Mouse (Mus musculus) embryonic facial prominence, embryonic 12.5 days (tissue): ENCODE data around the gene Hspa5. TPM values are rescaled to one million over a fixed set of nuclear protein-coding genes. Genes with fewer than 3 reads are reported as not detected.
"Not testable (repeated sequence)": the region's sequence is repeated elsewhere in the genome, so short reads cannot be mapped to it uniquely, and the experiment has no call there.

Experiments used
- ATAC-seq: fragments of 200-750 bp; cut with Nextera tagmentation; 2 replicates; pipeline ENCODE4 v1.8.0; 2017; ENCODE audit not compliant: insufficient number of reproducible peaks, insufficient read depth, low FRiP score, low TSS enrichment
- H3K27ac ChIP-seq: fragments of 300-500 bp; sonication (generic); 2 replicates; pipeline ENCODE4 v1.5.1; 2016; ENCODE audit warnings: mild to moderate bottlenecking
- H3K27me3 ChIP-seq: fragments of 300-500 bp; sonication (generic); 2 replicates; pipeline ENCODE4 v1.6.1; 2016; ENCODE audit warnings: mild to moderate bottlenecking, moderate library complexity
- H3K36me3 ChIP-seq: fragments of 300-500 bp; sonication (generic); 2 replicates; pipeline ENCODE4 v1.6.1; 2016; ENCODE audit warnings: mild to moderate bottlenecking
- H3K4me1 ChIP-seq: fragments of 300-500 bp; sonication (generic); 2 replicates; pipeline ENCODE4 v1.6.1; 2016
- H3K4me2 ChIP-seq: fragments of 300-500 bp; sonication (generic); replicated peaks from 2 replicates; pipeline ENCODE4 v1.6.1; 2016; ENCODE audit warnings: mild to moderate bottlenecking, moderate library complexity
- H3K4me3 ChIP-seq: fragments of 300-500 bp; sonication (generic); 2 replicates; pipeline ENCODE4 v1.5.1; 2016; ENCODE audit warnings: mild to moderate bottlenecking
- H3K9ac ChIP-seq: fragments of 300-500 bp; sonication (generic); 2 replicates; pipeline ENCODE4 v1.6.1; 2016; ENCODE audit warnings: mild to moderate bottlenecking, moderate library complexity
- H3K9me3 ChIP-seq: fragments of 300-500 bp; sonication (generic); 2 replicates; pipeline ENCODE4 v1.6.1; 2016; ENCODE audit warnings: mild to moderate bottlenecking, moderate library complexity
- WGBS: fragments of 180-500 bp; shearing (Covaris S2); methylation state at CpG from one replicate; pipeline ENCODE4 v1.1.7; 2016; 5-methylcytosine and 5-hydroxymethylcytosine counted together
- polyA plus RNA-seq: library from polyadenylated mRNA; unstranded; fragments of >200 nt; fragmentation: Nextera tagmentation; extraction: Ambion mirVana; gene quantifications from 2 replicates; pipeline ENCODE4 v1.2.1, GENCODE M21; 2016

The Hspa5 gene
- polyA plus RNA-seq, 1 experiment from 2014 or later, result 888 TPM

DNA sequence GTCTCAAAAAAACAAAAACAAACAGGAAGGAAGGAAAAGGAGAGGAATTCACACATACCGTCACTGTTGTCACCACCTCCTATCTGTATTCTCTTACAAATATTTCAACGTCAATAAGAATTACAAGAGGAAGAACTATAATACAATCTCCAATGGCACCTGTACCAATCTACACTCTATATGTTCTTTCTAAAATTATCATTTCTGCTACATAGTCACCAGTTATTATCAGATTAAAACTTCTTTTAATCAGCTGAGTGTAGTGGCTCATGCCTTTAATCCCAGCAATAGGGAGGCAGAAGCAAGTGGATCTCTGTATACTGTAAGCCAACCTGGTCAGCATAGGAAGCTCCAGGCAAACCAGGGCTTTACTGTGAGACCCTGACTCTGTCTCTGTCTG lies 21.5 kb upstream of the Hspa5 start:
- 77% methylated on average over 2 of the region's 2 CpGs for WGBS
- Histone ChIP-seq H3K27ac (no peak overlapping the region), H3K4me2 (no peak overlapping the region), H3K9me3 (no peaks in the 10 kb centered on the region), H3K27me3 (no peaks in the 10 kb centered on the region), H3K4me3 (no peak overlapping the region), H3K4me1 (peaks cover 3% of the 10 kb centered on the region; the same call in 1 of the 2 replicates), H3K36me3 (0 out of 2 replicates have a peak, but pooled peaks cover 4% of the 10 kb centered on the region), H3K9ac (no peak overlapping the region)
- ATAC-seq, result no peak

DNA sequence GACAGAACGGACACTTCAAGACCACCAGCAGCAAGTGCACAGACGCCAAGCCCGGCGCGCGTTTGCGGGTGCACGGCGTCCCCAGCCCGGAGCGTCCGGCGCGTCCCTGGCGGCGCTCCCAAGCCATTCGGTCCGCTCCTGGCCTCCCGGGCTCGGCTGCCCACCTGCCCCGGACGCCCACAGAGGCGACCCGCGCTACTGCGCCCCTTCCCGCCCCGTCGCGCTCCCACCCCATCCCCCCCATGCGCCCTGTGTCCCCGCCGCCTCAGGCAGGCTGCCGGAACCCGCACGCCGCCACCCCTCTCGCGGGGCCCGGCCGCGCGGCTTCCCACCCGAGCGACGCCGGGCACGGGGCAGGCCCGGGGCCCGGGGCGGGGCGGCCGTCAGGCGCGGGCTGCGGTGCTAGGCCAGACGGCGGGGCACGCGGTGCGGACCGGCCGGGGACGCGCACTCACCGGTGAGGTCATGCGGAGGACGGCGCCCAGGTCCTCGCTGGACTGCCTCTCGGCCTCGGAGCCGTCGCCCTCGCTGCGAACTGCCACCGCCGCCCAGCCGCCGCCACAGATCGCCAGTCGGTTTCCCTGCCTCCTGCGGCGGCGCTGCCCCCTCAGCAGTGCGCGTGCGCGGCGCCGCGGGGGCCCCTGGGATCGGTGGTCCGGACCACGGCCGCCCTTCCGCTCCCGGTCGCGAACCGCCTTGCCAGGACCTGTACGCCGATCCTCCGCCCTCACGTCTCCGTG lies 17.8 kb upstream of the Hspa5 start:
- peak overlapping the region; percentile 96 for H3K9ac ChIP-seq
- H3K4me3 ChIP-seq, result peak overlapping the region; percentile 95
- peaks cover 3% of the 10 kb centered on the region; the same call in 1 of the 2 replicates for H3K4me1 ChIP-seq
- WGBS, result 1% methylated on average over 89 of the region's 106 CpGs
- no peaks in the 10 kb centered on the region for H3K9me3 ChIP-seq
- H3K4me2 ChIP-seq, result peak overlapping the region; percentile 63
- ATAC-seq, result peak; percentile 93
- H3K36me3 ChIP-seq, result no peaks in the 10 kb centered on the region
- H3K27me3 ChIP-seq, result no peaks in the 10 kb centered on the region
- peak overlapping the region; percentile 94 for H3K27ac ChIP-seq

DNA sequence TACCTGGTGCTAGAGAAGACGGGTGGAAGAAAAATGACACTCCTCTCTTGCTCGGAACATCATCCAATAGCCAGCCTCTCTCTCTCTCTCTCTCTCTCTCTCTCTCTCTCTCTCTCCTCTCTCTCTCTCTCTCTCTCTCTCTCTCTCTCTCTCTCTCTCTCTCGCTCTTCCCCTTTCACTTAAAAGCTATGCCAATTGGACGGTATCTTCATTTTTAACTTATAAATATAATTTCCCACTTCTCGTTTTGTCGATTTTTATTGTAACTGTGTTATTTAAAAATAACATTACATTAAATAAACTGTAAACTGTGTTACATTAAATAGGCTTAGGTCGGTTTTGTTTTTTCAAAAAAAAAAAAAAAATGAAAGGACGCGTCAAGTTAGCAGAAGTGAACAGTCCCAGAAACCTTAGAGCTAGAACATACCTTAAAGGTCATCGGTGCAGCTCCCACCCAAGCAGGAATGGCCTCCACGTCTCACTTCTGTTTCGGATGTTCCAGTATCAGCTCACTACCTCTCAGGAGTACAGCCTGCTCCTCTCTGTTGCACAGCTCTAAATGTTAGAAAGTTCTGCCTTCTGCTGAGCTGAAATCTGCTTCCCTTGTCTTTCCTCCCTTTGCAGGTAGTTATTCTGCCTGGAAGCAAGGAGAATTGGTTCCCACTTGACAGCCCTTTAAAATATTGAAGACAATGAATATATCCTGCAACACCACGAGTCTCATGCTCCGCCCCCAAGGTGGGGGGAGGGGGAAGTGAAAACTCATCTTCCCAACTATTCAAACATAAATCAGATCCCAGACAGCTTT lies 17.0 kb upstream of the Hspa5 start, which contains the start of gene Gapvd1:
TSS of gene Gapvd1 (minus strand) at position 682 of the 808 bp plus-strand sequence.
- Histone ChIP-seq H3K27ac (peak within 1 kb of the TSS; percentile 94), H3K36me3 (no peaks in the 10 kb centered on the region), H3K9ac (peak within 1 kb of the TSS; percentile 96), H3K9me3 (no peaks in the 10 kb centered on the region), H3K4me2 (peak within 1 kb of the TSS; percentile 63), H3K4me1 (peaks cover 3% of the 10 kb centered on the region; the same call in 1 of the 2 replicates), H3K27me3 (no peaks in the 10 kb centered on the region), H3K4me3 (peak within 1 kb of the TSS; percentile 95)
- WGBS, result 2% methylated on average over 13 of the region's 14 CpGs
- ATAC-seq, result peak; percentile 53; the same call in 1 of the 2 replicates

DNA sequence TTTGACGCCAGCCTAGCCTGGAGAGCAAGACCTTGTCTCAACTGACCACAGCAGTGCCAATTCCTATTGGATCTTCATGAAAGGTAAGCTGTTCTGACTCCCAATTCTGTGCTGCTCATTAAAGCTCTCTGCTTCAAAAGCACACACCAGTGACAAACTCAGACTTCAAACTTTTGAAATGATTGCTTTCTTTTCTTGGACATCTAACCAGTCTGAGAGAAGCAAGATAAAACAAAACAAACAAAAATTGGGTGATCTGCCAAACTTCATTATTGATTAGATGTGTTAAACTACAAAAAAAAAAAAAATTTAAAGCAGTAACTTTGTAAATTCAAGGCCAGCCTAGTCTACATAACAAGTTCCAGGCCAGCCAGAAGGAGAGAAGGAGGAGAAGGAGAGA lies 14.4 kb upstream of the Hspa5 start:
- Histone ChIP-seq H3K36me3 (no peaks in the 10 kb centered on the region), H3K9ac (no peak overlapping the region), H3K4me1 (peaks cover 2% of the 10 kb centered on the region; the same call in 1 of the 2 replicates), H3K4me2 (no peak overlapping the region), H3K27me3 (no peaks in the 10 kb centered on the region), H3K4me3 (no peak overlapping the region), H3K27ac (no peak overlapping the region), H3K9me3 (no peaks in the 10 kb centered on the region)
- WGBS, result 71% methylated on average over 1 of the region's 1 CpGs
- ATAC-seq, result no peak

DNA sequence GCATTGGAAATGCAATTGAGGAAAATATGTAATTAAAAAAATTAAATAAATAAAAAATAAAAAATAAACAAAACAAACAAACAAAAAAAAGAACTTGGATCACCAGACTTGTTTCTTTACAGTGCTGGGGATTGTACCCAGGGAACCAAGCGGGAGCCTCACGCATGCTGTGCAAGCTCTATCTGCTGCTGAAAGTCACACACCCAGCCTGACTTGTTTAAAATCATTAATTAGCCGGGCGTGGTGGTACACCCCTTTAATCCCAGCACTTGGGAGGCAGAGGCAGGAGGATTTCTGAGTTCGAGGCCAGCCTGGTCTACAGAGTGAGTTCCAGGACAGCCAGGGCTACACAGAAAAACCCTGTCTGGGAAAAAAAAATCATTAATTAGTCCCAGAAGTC lies 10.5 kb upstream of the Hspa5 start:
- H3K36me3 ChIP-seq, H3K27ac ChIP-seq, H3K9me3 ChIP-seq, H3K4me1 ChIP-seq, H3K9ac ChIP-seq, H3K4me3 ChIP-seq, H3K27me3 ChIP-seq, H3K4me2 ChIP-seq, ATAC-seq: not testable (repeated sequence)
- 91% methylated on average over 5 of the region's 5 CpGs for WGBS

DNA sequence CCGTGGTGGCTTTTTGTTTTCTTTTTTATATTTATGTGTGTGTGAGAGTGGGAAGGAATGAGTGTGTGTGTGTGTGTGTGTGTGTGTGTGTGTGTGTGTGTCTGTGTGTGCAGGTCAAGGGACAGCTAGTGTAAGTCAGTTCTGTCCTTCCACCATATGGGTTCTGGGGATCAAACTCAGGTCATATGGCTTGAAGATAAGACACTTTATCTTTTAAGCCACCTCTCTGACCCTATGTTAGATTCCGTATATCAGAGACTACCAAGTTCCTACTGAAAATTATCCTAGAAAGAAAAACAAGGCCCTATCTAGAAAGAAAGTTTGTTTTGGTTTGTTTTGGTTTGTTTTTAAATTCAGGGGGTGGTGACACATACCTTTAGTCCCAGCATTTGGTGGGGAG lies 9.6 kb upstream of the Hspa5 start:
- Histone ChIP-seq H3K4me1 (no peaks in the 10 kb centered on the region), H3K9ac (no peak overlapping the region), H3K27me3 (no peaks in the 10 kb centered on the region), H3K4me2 (no peak overlapping the region), H3K9me3 (0 out of 2 replicates have a peak, but pooled peaks cover 2% of the 10 kb centered on the region), H3K4me3 (no peak overlapping the region), H3K27ac (no peak overlapping the region), H3K36me3 (no peaks in the 10 kb centered on the region)
- 80% methylated on average over 2 of the region's 2 CpGs for WGBS
- no peak for ATAC-seq

DNA sequence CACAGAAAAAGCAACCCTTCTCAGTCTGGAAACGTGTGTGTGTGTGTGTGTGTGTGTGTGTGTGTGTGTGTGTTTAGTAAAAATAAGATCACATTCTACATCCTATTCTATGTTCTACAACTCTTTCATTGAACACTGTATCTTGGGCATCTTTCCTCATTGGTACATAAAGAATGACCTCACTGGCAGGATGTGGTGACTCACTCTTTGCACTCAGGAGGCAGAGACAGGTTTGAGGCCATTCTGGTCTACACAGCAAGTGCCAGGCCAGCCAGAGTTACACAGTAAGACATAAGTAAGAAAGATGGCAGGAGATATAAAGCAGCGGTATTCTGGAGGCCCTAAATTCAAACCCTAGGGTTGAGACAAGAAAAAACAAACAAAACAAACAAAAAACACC lies 8.9 kb upstream of the Hspa5 start:
- no peak for ATAC-seq
- Histone ChIP-seq H3K9ac (no peak overlapping the region), H3K4me1 (no peaks in the 10 kb centered on the region), H3K4me3 (no peak overlapping the region), H3K27ac (no peak overlapping the region), H3K4me2 (no peak overlapping the region), H3K27me3 (no peaks in the 10 kb centered on the region), H3K36me3 (no peaks in the 10 kb centered on the region), H3K9me3 (0 out of 2 replicates have a peak, but pooled peaks cover 5% of the 10 kb centered on the region)
- WGBS, result 56% methylated on average over 2 of the region's 2 CpGs

DNA sequence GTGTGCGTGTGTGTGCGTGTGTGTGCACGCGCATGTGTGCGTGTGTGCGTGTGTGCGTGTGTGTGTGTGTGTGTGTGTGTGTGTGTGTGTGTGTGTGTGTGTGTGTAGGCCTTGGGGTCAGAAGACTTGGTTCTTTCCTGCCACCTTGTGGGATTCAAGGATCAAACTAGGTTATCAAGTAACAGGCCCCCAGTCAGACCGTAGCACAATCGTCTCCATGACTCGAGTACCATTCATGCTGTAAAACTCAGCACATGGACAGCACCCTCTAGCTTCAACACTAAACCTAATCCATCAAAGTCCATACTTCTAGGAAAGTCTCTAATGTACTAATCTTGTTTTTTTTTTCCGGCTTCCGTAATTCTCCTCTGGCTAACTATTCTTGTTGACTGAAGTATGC lies 7.0 kb upstream of the Hspa5 start:
- H3K4me1 ChIP-seq, result no peaks in the 10 kb centered on the region
- H3K9me3 ChIP-seq, result 0 out of 2 replicates have a peak, but pooled peaks cover 5% of the 10 kb centered on the region
- H3K4me3 ChIP-seq, result no peak overlapping the region
- no peak overlapping the region for H3K4me2 ChIP-seq
- H3K27me3 ChIP-seq, result no peaks in the 10 kb centered on the region
- 70% methylated on average over 11 of the region's 12 CpGs for WGBS
- no peak overlapping the region for H3K9ac ChIP-seq
- no peak overlapping the region for H3K27ac ChIP-seq
- H3K36me3 ChIP-seq, result no peaks in the 10 kb centered on the region
- no peak for ATAC-seq

DNA sequence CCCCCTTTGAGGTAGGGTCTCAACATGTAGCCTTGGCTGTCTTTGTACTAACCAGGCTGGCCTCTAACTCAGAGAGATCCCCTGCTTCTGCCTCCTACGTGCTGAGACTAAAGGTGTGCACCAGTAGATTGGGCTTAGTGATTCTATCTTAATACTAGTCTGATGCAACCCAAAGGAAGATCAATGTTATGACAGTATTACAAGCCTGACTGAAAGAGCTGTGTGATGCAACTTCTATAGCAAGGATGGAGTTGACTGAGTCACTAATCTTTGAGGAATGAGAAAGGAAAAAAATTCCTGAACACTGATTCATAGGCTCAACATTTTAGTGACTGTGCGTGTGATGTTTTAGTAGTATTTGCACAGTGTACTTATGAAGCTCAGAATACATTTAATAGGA lies 1.7 kb upstream of the Hspa5 start:
- H3K9me3 ChIP-seq, result 0 out of 2 replicates have a peak, but pooled peaks cover 5% of the 10 kb centered on the region
- H3K36me3 ChIP-seq, result peaks cover 17% of the 10 kb centered on the region
- no peaks in the 10 kb centered on the region for H3K27me3 ChIP-seq
- ATAC-seq, result no peak
- 91% methylated on average over 2 of the region's 2 CpGs for WGBS
- no peak overlapping the region for H3K27ac ChIP-seq
- no peak overlapping the region for H3K4me3 ChIP-seq
- H3K4me2 ChIP-seq, result no peak overlapping the region; the same call in 1 of the 2 replicates
- peaks cover 28% of the 10 kb centered on the region for H3K4me1 ChIP-seq
- no peak overlapping the region for H3K9ac ChIP-seq

DNA sequence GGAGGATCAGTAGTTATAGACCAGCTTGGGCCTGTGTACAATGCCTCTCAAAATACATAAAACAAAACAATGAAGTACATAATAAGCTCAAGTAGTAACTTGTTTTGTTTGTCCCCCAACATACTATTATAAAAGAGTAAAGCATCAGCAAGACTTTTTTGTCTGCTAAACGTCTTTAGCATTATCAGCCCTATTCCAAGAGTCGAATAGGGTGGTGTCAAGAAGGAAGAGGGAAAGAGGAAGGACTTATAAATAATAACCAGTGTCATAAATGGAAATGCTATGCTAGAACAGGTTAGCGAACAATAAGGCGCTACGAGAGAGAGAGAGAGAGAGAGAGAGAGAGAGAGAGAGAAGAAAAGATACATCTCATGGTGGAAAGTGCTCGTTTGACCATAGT lies 819 bp upstream of the Hspa5 start:
- H3K9ac ChIP-seq, result peak overlapping the region; percentile 88
- peaks cover 26% of the 10 kb centered on the region for H3K36me3 ChIP-seq
- 0 out of 2 replicates have a peak, but pooled peaks cover 5% of the 10 kb centered on the region for H3K9me3 ChIP-seq
- 7% methylated on average over 6 of the region's 6 CpGs for WGBS
- H3K4me3 ChIP-seq, result peak overlapping the region; percentile 90
- H3K27me3 ChIP-seq, result no peaks in the 10 kb centered on the region
- H3K4me1 ChIP-seq, result peaks cover 35% of the 10 kb centered on the region
- H3K4me2 ChIP-seq, result peak overlapping the region; percentile 68
- peak overlapping the region; percentile 88 for H3K27ac ChIP-seq
- ATAC-seq, result no peak

DNA sequence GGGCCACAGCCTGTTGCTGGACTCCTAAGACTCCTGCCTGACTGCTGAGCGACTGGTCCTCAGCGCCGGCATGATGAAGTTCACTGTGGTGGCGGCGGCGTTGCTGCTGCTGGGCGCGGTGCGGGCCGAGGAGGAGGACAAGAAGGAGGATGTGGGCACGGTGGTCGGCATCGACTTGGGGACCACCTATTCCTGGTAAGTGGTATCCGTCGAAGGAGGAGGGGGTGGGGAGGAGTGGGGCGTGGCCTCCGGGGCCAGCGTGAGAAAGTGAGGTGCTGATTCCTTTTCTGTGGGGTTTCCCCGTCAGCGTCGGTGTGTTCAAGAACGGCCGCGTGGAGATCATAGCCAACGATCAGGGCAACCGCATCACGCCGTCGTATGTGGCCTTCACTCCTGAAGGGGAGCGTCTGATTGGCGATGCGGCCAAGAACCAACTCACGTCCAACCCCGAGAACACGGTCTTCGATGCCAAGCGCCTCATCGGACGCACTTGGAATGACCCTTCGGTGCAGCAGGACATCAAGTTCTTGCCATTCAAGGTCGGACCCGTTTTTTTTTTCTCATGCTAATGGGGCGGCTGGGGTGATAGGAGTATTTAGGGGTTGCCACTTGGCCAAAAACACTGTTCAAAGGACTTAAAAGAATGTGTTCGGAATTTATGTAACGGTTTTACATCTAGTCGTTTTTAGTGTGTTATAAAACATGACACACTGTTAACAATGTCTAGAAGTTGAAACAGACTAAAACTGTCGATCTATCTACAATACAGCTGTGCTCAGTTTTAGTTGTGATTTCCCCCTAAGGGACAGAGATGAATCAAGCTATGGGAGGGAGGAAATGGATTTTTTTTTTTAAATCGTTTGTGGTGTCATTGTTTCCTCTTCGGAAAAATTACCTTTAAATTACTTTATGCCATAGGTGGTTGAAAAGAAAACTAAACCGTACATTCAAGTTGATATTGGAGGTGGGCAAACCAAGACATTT lies 774 bp downstream of the Hspa5 start:
- 4% methylated on average over 50 of the region's 50 CpGs for WGBS

More for the DNA sequence above, 774 bp downstream of the Hspa5 start:
- H3K27me3 ChIP-seq, result no peaks in the 10 kb centered on the region
- peak overlapping the region; percentile 64 for H3K4me2 ChIP-seq
- peak; percentile 48 for ATAC-seq
- peak overlapping the region; percentile 89 for H3K27ac ChIP-seq
- H3K4me1 ChIP-seq, result peaks cover 49% of the 10 kb centered on the region
- H3K9ac ChIP-seq, result peak overlapping the region; percentile 96
- peaks cover 42% of the 10 kb centered on the region for H3K36me3 ChIP-seq
- H3K9me3 ChIP-seq, result no peaks in the 10 kb centered on the region
- H3K4me3 ChIP-seq, result peak overlapping the region; percentile 90
